11 mouse cellular contexts compared by ENCODE assay signal in genomic region chr12:56829455-56829883, GRCm38 (mm10).
DNase-seq lines count a peak whose midpoint lies in the region; ATAC-seq and TF ChIP-seq lines count a peak whose summit lies in the region.
"Had no signal": no experiment of that assay in that cellular context is flagged by ENCODE, and none has a peak within 500 bp of the region (broad histone marks: within the 10 kb centered on the region; RNA-seq: fewer than 3 reads in every experiment).

No protein-coding gene starts in this region.

- no peak overlapping the region for H3K27ac ChIP-seq in lung, embryonic 16.5 days (ENCODE audit: low read length)
- H3K27ac ChIP-seq in forebrain, embryonic 10.5 days: peak overlapping the region; percentile 73
- no peak overlapping the region for H3K27ac ChIP-seq in limb, embryonic 13.5 days
- H3K27ac ChIP-seq in stomach, embryonic 14.5 days (ENCODE audit: low read length): peak overlapping the region; percentile 58; the same call in 1 of the 2 replicates
- H3K27ac ChIP-seq: liver, embryonic 13.5 days had no signal

- H3K4me1 ChIP-seq in lung, embryonic 16.5 days (replicated peaks; ENCODE audit: control insufficient read depth, insufficient read depth, low read length): 0 out of 2 replicates have a peak, but pooled peaks cover 5% of the 10 kb centered on the region
- no peaks in the 10 kb centered on the region for H3K4me1 ChIP-seq in lung, adult 2 months (ENCODE audit: control insufficient read depth, insufficient read depth, low read length)
- peaks cover 25% of the 10 kb centered on the region for H3K4me1 ChIP-seq in forebrain, embryonic 10.5 days
- peaks cover 25% of the 10 kb centered on the region for H3K4me1 ChIP-seq in limb, embryonic 13.5 days
- H3K4me1 ChIP-seq in stomach, embryonic 14.5 days (ENCODE audit: control insufficient read depth, insufficient read depth, low read length): peaks cover 16% of the 10 kb centered on the region; the same call in 1 of the 2 replicates
- H3K4me1 ChIP-seq: liver, embryonic 13.5 days had no signal

- H3K4me2 ChIP-seq in lung, embryonic 16.5 days (ENCODE audit: low read depth, low read length): no peak overlapping the region
- peak overlapping the region; percentile 32 for H3K4me2 ChIP-seq in limb, embryonic 13.5 days (replicated peaks)
- H3K4me2 ChIP-seq in stomach, embryonic 14.5 days (replicated peaks; ENCODE audit: low read depth, low read length): no peak overlapping the region
- H3K4me2 ChIP-seq: liver, embryonic 13.5 days had no signal

- DNase-seq in lung, adult 2 months: no peak
- DNase-seq in forebrain, embryonic 10.5 days (ENCODE audit: extremely low spot score, low spot score): peak; percentile 64
- no peak for DNase-seq in kidney, postnatal 10 days
- DNase-seq in adrenal gland, postnatal 4 days (ENCODE audit: low spot score in 2 of 2): no peak
- DNase-seq: kidney, postnatal 14 days; liver, embryonic 13.5 days; thymus, adult 2 months had no signal

- H3K36me3 ChIP-seq in lung, embryonic 16.5 days (ENCODE audit: control insufficient read depth, insufficient read depth, low read length): no peaks in the 10 kb centered on the region
- H3K36me3 ChIP-seq in forebrain, embryonic 10.5 days (replicated peaks): no peaks in the 10 kb centered on the region
- H3K36me3 ChIP-seq in limb, embryonic 13.5 days: no peaks in the 10 kb centered on the region
- H3K36me3 ChIP-seq in stomach, embryonic 14.5 days (ENCODE audit: control insufficient read depth, insufficient read depth, low read length): no peaks in the 10 kb centered on the region
- H3K36me3 ChIP-seq: liver, embryonic 13.5 days had no signal

- no peak overlapping the region for H3K9ac ChIP-seq in lung, embryonic 16.5 days (ENCODE audit: low read length)
- no peak overlapping the region for H3K9ac ChIP-seq in limb, embryonic 13.5 days
- no peak overlapping the region for H3K9ac ChIP-seq in stomach, embryonic 14.5 days (replicated peaks; ENCODE audit: low read depth, low read length)
- H3K9ac ChIP-seq: liver, embryonic 13.5 days had no signal

- ATAC-seq in lung, embryonic 16.5 days (ENCODE audit: low read depth): peak; percentile 51; the same call in 1 of the 2 replicates
- peak; percentile 25; the same call in 1 of the 2 replicates for ATAC-seq in limb, embryonic 13.5 days (ENCODE audit: low FRiP score, low read depth)
- ATAC-seq in stomach, embryonic 14.5 days (ENCODE audit: insufficient number of reproducible peaks, insufficient read depth, low FRiP score, low read depth): peak; percentile 51
- no peak for ATAC-seq in erythroid progenitor cell, adult 5-6 weeks (replicated peaks; ENCODE audit: low FRiP score, poor library complexity, severe bottlenecking)

- 10% methylated on average over 5 of the region's 5 CpGs for WGBS in lung, embryonic 16.5 days
- WGBS in lung, adult 2 months: 16% methylated on average over 5 of the region's 5 CpGs
- WGBS in forebrain, embryonic 10.5 days: 20% methylated on average over 5 of the region's 5 CpGs
- 30% methylated on average over 5 of the region's 5 CpGs for WGBS in limb, embryonic 13.5 days
- 8% methylated on average over 5 of the region's 5 CpGs for WGBS in stomach, embryonic 14.5 days

- TF ChIP-seq POLR2A in lung, adult 2 months (IDR thresholded peaks at IDR 0.05; ENCODE audit: borderline replicate concordance, extremely low read depth, low read depth, low read length): no peak

- no peaks in the 10 kb centered on the region for H3K9me3 ChIP-seq in lung, embryonic 16.5 days (ENCODE audit: control insufficient read depth, low read length)
- no peaks in the 10 kb centered on the region for H3K9me3 ChIP-seq in forebrain, embryonic 10.5 days
- no peaks in the 10 kb centered on the region for H3K9me3 ChIP-seq in limb, embryonic 13.5 days
- no peaks in the 10 kb centered on the region for H3K9me3 ChIP-seq in stomach, embryonic 14.5 days (ENCODE audit: control insufficient read depth, low read depth, low read length)
- H3K9me3 ChIP-seq: liver, embryonic 13.5 days had no signal

- no peak overlapping the region for H3K4me3 ChIP-seq in lung, embryonic 16.5 days (ENCODE audit: low read length)
- no peak overlapping the region for H3K4me3 ChIP-seq in lung, adult 2 months (replicated peaks; ENCODE audit: extremely low read depth, low read depth, low read length)
- H3K4me3 ChIP-seq in forebrain, embryonic 10.5 days: peak overlapping the region; percentile 39
- H3K4me3 ChIP-seq in limb, embryonic 13.5 days: no peak overlapping the region
- H3K4me3 ChIP-seq in stomach, embryonic 14.5 days (ENCODE audit: low read depth, low read length): no peak overlapping the region
- H3K4me3 ChIP-seq: liver, embryonic 13.5 days had no signal

- no peaks in the 10 kb centered on the region; the same call in 1 of the 2 replicates for H3K27me3 ChIP-seq in lung, embryonic 16.5 days (ENCODE audit: control insufficient read depth, insufficient read depth, low read depth, low read length)
- H3K27me3 ChIP-seq in forebrain, embryonic 10.5 days (ENCODE audit: poor library complexity, severe bottlenecking): 0 out of 2 replicates have a peak, but pooled peaks cover 3% of the 10 kb centered on the region
- peaks cover 34% of the 10 kb centered on the region for H3K27me3 ChIP-seq in limb, embryonic 13.5 days
- no peaks in the 10 kb centered on the region for H3K27me3 ChIP-seq in stomach, embryonic 14.5 days (ENCODE audit: control insufficient read depth, insufficient read depth, low read length)
- H3K27me3 ChIP-seq: liver, embryonic 13.5 days had no signal

- no peak for TF ChIP-seq CTCF in lung, adult 2 months (IDR thresholded peaks at IDR 0.05; ENCODE audit: insufficient read depth, low read length)

Comparison
In these comparisons a context has a peak if more than half of its experiments do, and no peak if none do; other contexts are left out.
1. H3K27ac ChIP-seq: peak in forebrain, embryonic 10.5 days (single experiment) and stomach, embryonic 14.5 days (single experiment); none in lung, embryonic 16.5 days (single experiment) and limb, embryonic 13.5 days (single experiment).